Mouse (Mus musculus): ENCODE results near the gene Hydin. TPM values are rescaled to one million over a fixed set of nuclear protein-coding genes. Genes with fewer than 3 reads are reported as not detected.

The Hydin gene
- polyA plus RNA-seq, 1 experiment from 2014 or later: 0.80 TPM

- Histone ChIP-seq H3K27me3 (ENCODE audit: control insufficient read depth, insufficient read depth, low read length) (no peaks in the 10 kb centered on the region), H3K9me3 (ENCODE audit: control insufficient read depth, low read length) (no peaks in the 10 kb centered on the region), H3K4me2 (replicated peaks) (no peak overlapping the region), H3K36me3 (replicated peaks; ENCODE audit: control insufficient read depth, insufficient read depth) (no peaks in the 10 kb centered on the region), H3K9ac (no peak overlapping the region), H3K27ac (no peak overlapping the region), H3K4me1 (replicated peaks; ENCODE audit: control insufficient read depth, insufficient read depth, low read length) (no peaks in the 10 kb centered on the region; the same call in 1 of the 2 replicates), H3K4me3 (replicated peaks; ENCODE audit: low read length) (no peak overlapping the region)
- DNase-seq (ENCODE audit: low spot score) (no peak), ATAC-seq (ENCODE audit: low FRiP score) (no peak)
- 5% methylated on average over 3 of the region's 3 CpGs for WGBS
Measured at GRCm38 (mm10) chr8:110482275-110482674, 215.5 kb downstream of the Hydin start.

- ATAC-seq (ENCODE audit: low FRiP score): no peak
- Histone ChIP-seq H3K4me1 (replicated peaks; ENCODE audit: control insufficient read depth, insufficient read depth, low read length) (no peaks in the 10 kb centered on the region; the same call in 1 of the 2 replicates), H3K4me3 (replicated peaks; ENCODE audit: low read length) (no peak overlapping the region), H3K9ac (no peak overlapping the region), H3K27me3 (ENCODE audit: control insufficient read depth, insufficient read depth, low read length) (no peaks in the 10 kb centered on the region), H3K9me3 (ENCODE audit: control insufficient read depth, low read length) (no peaks in the 10 kb centered on the region), H3K27ac (no peak overlapping the region), H3K4me2 (replicated peaks) (no peak overlapping the region), H3K36me3 (replicated peaks; ENCODE audit: control insufficient read depth, insufficient read depth) (no peaks in the 10 kb centered on the region)
- no peak for DNase-seq (ENCODE audit: low spot score)
- 94% methylated on average over 13 of the region's 13 CpGs for WGBS
Measured at GRCm38 (mm10) chr8:110485234-110485633, 218.5 kb downstream of the Hydin start.

- no peak overlapping the region for H3K4me2 ChIP-seq (replicated peaks)
- no peaks in the 10 kb centered on the region for H3K27me3 ChIP-seq (ENCODE audit: control insufficient read depth, insufficient read depth, low read length)
- no peak overlapping the region for H3K4me3 ChIP-seq (replicated peaks; ENCODE audit: low read length)
- no peaks in the 10 kb centered on the region for H3K9me3 ChIP-seq (ENCODE audit: control insufficient read depth, low read length)
- no peaks in the 10 kb centered on the region; the same call in 1 of the 2 replicates for H3K4me1 ChIP-seq (replicated peaks; ENCODE audit: control insufficient read depth, insufficient read depth, low read length)
- no peak overlapping the region for H3K27ac ChIP-seq
- H3K9ac ChIP-seq: no peak overlapping the region
- 79% methylated on average over 13 of the region's 13 CpGs for WGBS
- no peak for ATAC-seq (ENCODE audit: low FRiP score)
- no peaks in the 10 kb centered on the region for H3K36me3 ChIP-seq (replicated peaks; ENCODE audit: control insufficient read depth, insufficient read depth)
- no peak for DNase-seq (ENCODE audit: low spot score)
Measured at GRCm38 (mm10) chr8:110486020-110486419, 219.2 kb downstream of the Hydin start.

GRCm38 (mm10) chr8:110487644-110488043 is 220.9 kb downstream of the Hydin start:
- no peak overlapping the region for H3K27ac ChIP-seq
- DNase-seq (ENCODE audit: low spot score): no peak
- no peaks in the 10 kb centered on the region for H3K9me3 ChIP-seq (ENCODE audit: control insufficient read depth, low read length)
- no peaks in the 10 kb centered on the region for H3K36me3 ChIP-seq (replicated peaks; ENCODE audit: control insufficient read depth, insufficient read depth)
- ATAC-seq (ENCODE audit: low FRiP score): no peak
- H3K27me3 ChIP-seq (ENCODE audit: control insufficient read depth, insufficient read depth, low read length): no peaks in the 10 kb centered on the region
- H3K9ac ChIP-seq: no peak overlapping the region
- H3K4me2 ChIP-seq (replicated peaks): no peak overlapping the region
- 96% methylated on average over 6 of the region's 6 CpGs for WGBS
- H3K4me3 ChIP-seq (replicated peaks; ENCODE audit: low read length): no peak overlapping the region
- H3K4me1 ChIP-seq (replicated peaks; ENCODE audit: control insufficient read depth, insufficient read depth, low read length): no peaks in the 10 kb centered on the region

GRCm38 (mm10) chr8:110489344-110489743 is 222.6 kb downstream of the Hydin start:
- WGBS: 80% methylated on average over 4 of the region's 4 CpGs
- no peak for ATAC-seq (ENCODE audit: low FRiP score)

GRCm38 (mm10) chr8:110491118-110491517 is 224.3 kb downstream of the Hydin start:
- ATAC-seq (ENCODE audit: low FRiP score): no peak
- Histone ChIP-seq H3K4me1 (replicated peaks; ENCODE audit: control insufficient read depth, insufficient read depth, low read length) (no peaks in the 10 kb centered on the region), H3K4me2 (replicated peaks) (no peak overlapping the region), H3K4me3 (replicated peaks; ENCODE audit: low read length) (no peak overlapping the region), H3K27me3 (ENCODE audit: control insufficient read depth, insufficient read depth, low read length) (no peaks in the 10 kb centered on the region), H3K36me3 (replicated peaks; ENCODE audit: control insufficient read depth, insufficient read depth) (no peaks in the 10 kb centered on the region), H3K9ac (no peak overlapping the region), H3K9me3 (ENCODE audit: control insufficient read depth, low read length) (no peaks in the 10 kb centered on the region), H3K27ac (no peak overlapping the region)
- DNase-seq (ENCODE audit: low spot score): no peak
- 92% methylated on average over 5 of the region's 5 CpGs for WGBS

More at GRCm38 (mm10) chr8:110489344-110489743, 222.6 kb downstream of the Hydin start:
- Histone ChIP-seq H3K36me3 (replicated peaks; ENCODE audit: control insufficient read depth, insufficient read depth) (no peaks in the 10 kb centered on the region), H3K9ac (no peak overlapping the region), H3K4me3 (replicated peaks; ENCODE audit: low read length) (no peak overlapping the region), H3K4me2 (replicated peaks) (no peak overlapping the region), H3K27ac (no peak overlapping the region), H3K9me3 (ENCODE audit: control insufficient read depth, low read length) (no peaks in the 10 kb centered on the region), H3K27me3 (ENCODE audit: control insufficient read depth, insufficient read depth, low read length) (no peaks in the 10 kb centered on the region), H3K4me1 (replicated peaks; ENCODE audit: control insufficient read depth, insufficient read depth, low read length) (no peaks in the 10 kb centered on the region)
- no peak for DNase-seq (ENCODE audit: low spot score)

- Histone ChIP-seq H3K36me3 (replicated peaks; ENCODE audit: control insufficient read depth, insufficient read depth) (no peaks in the 10 kb centered on the region), H3K4me3 (replicated peaks; ENCODE audit: low read length) (no peak overlapping the region), H3K9me3 (ENCODE audit: control insufficient read depth, low read length) (no peaks in the 10 kb centered on the region), H3K9ac (no peak overlapping the region), H3K27ac (no peak overlapping the region), H3K4me2 (replicated peaks) (no peak overlapping the region), H3K27me3 (ENCODE audit: control insufficient read depth, insufficient read depth, low read length) (no peaks in the 10 kb centered on the region), H3K4me1 (replicated peaks; ENCODE audit: control insufficient read depth, insufficient read depth, low read length) (no peaks in the 10 kb centered on the region)
- DNase-seq (ENCODE audit: low spot score) (no peak), ATAC-seq (ENCODE audit: low FRiP score) (no peak)
- WGBS: 78% methylated on average over 9 of the region's 9 CpGs
Measured at GRCm38 (mm10) chr8:110496286-110496685, 229.5 kb downstream of the Hydin start.

GRCm38 (mm10) chr8:110500253-110500652 is 233.5 kb downstream of the Hydin start:
- Histone ChIP-seq H3K4me2 (replicated peaks) (no peak overlapping the region), H3K9me3 (ENCODE audit: control insufficient read depth, low read length) (no peaks in the 10 kb centered on the region), H3K27ac (no peak overlapping the region), H3K9ac (no peak overlapping the region), H3K4me1 (replicated peaks; ENCODE audit: control insufficient read depth, insufficient read depth, low read length) (no peaks in the 10 kb centered on the region), H3K36me3 (replicated peaks; ENCODE audit: control insufficient read depth, insufficient read depth) (no peaks in the 10 kb centered on the region), H3K27me3 (ENCODE audit: control insufficient read depth, insufficient read depth, low read length) (no peaks in the 10 kb centered on the region), H3K4me3 (replicated peaks; ENCODE audit: low read length) (no peak overlapping the region)
- 37% methylated on average over 10 of the region's 10 CpGs for WGBS
- DNase-seq (ENCODE audit: low spot score) (no peak), ATAC-seq (ENCODE audit: low FRiP score) (no peak)

- Histone ChIP-seq H3K27ac (no peak overlapping the region), H3K4me3 (replicated peaks; ENCODE audit: low read length) (no peak overlapping the region), H3K4me1 (replicated peaks; ENCODE audit: control insufficient read depth, insufficient read depth, low read length) (no peaks in the 10 kb centered on the region), H3K9me3 (ENCODE audit: control insufficient read depth, low read length) (no peaks in the 10 kb centered on the region), H3K27me3 (ENCODE audit: control insufficient read depth, insufficient read depth, low read length) (no peaks in the 10 kb centered on the region), H3K36me3 (replicated peaks; ENCODE audit: control insufficient read depth, insufficient read depth) (no peaks in the 10 kb centered on the region), H3K9ac (no peak overlapping the region), H3K4me2 (replicated peaks) (no peak overlapping the region)
- DNase-seq (ENCODE audit: low spot score): no peak
- no peak for ATAC-seq (ENCODE audit: low FRiP score)
- WGBS: 75% methylated on average over 6 of the region's 6 CpGs
Measured at GRCm38 (mm10) chr8:110500661-110501060, 233.9 kb downstream of the Hydin start.

GRCm38 (mm10) chr8:110501330-110501729 is 234.6 kb downstream of the Hydin start:
- Histone ChIP-seq H3K4me2 (replicated peaks) (no peak overlapping the region), H3K27ac (no peak overlapping the region), H3K9ac (no peak overlapping the region), H3K36me3 (replicated peaks; ENCODE audit: control insufficient read depth, insufficient read depth) (no peaks in the 10 kb centered on the region), H3K4me3 (replicated peaks; ENCODE audit: low read length) (no peak overlapping the region), H3K9me3 (ENCODE audit: control insufficient read depth, low read length) (no peaks in the 10 kb centered on the region), H3K27me3 (ENCODE audit: control insufficient read depth, insufficient read depth, low read length) (no peaks in the 10 kb centered on the region), H3K4me1 (replicated peaks; ENCODE audit: control insufficient read depth, insufficient read depth, low read length) (no peaks in the 10 kb centered on the region)
- DNase-seq (ENCODE audit: low spot score) (no peak), ATAC-seq (ENCODE audit: low FRiP score) (no peak)
- WGBS: 90% methylated on average over 4 of the region's 4 CpGs
